Mouse (Mus musculus): ENCODE measurements at regions not wholly inside any gene's neighbourhood (a gene's known extent, or its start where the extent isn't known, plus 50 kb on each side); places are given as distances from the start of the nearest gene placed in this dataset.

DNA sequence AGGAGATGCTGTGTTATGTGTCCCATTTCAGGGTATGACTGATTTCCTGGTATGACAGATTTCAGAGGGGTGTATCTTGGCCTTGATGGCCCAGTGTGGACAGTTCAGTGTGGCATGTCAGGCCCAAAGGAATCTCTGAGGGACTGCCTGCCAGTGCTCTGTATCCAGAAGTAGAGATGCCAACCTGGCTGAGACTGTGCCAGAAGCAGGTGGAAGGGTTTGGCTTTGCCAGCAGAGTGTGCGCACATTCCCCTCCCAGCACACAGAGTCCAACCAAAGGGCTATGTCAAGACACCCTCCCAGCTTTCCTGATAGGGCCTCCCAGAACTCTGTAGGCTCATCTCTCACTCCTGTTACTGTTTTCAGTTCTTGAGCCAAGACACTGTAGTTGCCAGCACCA is 156.8 kb upstream of the Glra1 start:
- TF ChIP-seq CTCF (conservative IDR thresholded peaks at IDR 0.05; ENCODE audit: insufficient read depth, insufficient read length, low read depth, low read length) (no peak), POLR2A (IDR thresholded peaks at IDR 0.05; ENCODE audit: low read depth, low read length) (no peak)
